Mouse (Mus musculus): ENCODE measurements around the gene Lrp1.

GRCm38 (mm10) chr10:127632668-127633271 lies 11.8 kb upstream of the Lrp1 start:
- no peak for TF ChIP-seq POLR2A (IDR thresholded peaks at IDR 0.05; ENCODE audit: insufficient read depth, low read depth, low read length)
- TF ChIP-seq CTCF (IDR thresholded peaks at IDR 0.05; ENCODE audit: insufficient read depth, low read depth, low read length) = no peak
